Mouse (Mus musculus): Measurements from ENCODE around the gene Rbbp4. TPM values are rescaled to one million over a fixed set of nuclear protein-coding genes. Genes with fewer than 3 reads are reported as not detected.
A peak's percentile ranks its signal among the peaks of the same experiment; 100 is the strongest.

The Rbbp4 gene
- polyA plus RNA-seq, 1 experiment = 51.5 TPM

GRCm38 (mm10) chr4:129334677-129335215 lies 424 bp downstream of the Rbbp4 start:
- Histone ChIP-seq H3K27me3 (ENCODE audit: control insufficient read depth, insufficient read depth, low read length) (no peaks in the 10 kb centered on the region), H3K36me3 (ENCODE audit: control insufficient read depth, insufficient read depth, low read length) (peaks cover 3% of the 10 kb centered on the region), H3K4me3 (ENCODE audit: control insufficient read depth, low read depth, low read length) (peak overlapping the region; percentile 88), H3K4me1 (ENCODE audit: control insufficient read depth, insufficient read depth, low read length) (peaks cover 2% of the 10 kb centered on the region; the same call in 1 of the 2 replicates), H3K27ac (ENCODE audit: control insufficient read depth, insufficient read depth, low read depth, low read length) (peak overlapping the region; percentile 90)
- no peak for TF ChIP-seq POLR2A (IDR thresholded peaks at IDR 0.05; ENCODE audit: control insufficient read depth, low read depth, low read length)
- TF ChIP-seq CTCF (IDR thresholded peaks at IDR 0.05; ENCODE audit: control insufficient read depth, insufficient read depth, insufficient replicate concordance, low read depth, low read length) = no peak

- no peak for TF ChIP-seq POLR2A (IDR thresholded peaks at IDR 0.05; ENCODE audit: control insufficient read depth, low read depth, low read length)
- TF ChIP-seq CTCF (IDR thresholded peaks at IDR 0.05; ENCODE audit: control insufficient read depth, insufficient read depth, insufficient replicate concordance, low read depth, low read length) = no peak
- peaks cover 3% of the 10 kb centered on the region for H3K36me3 ChIP-seq (ENCODE audit: control insufficient read depth, insufficient read depth, low read length)
- no peaks in the 10 kb centered on the region for H3K27me3 ChIP-seq (ENCODE audit: control insufficient read depth, insufficient read depth, low read length)
- peak overlapping the region; percentile 23; the same call in 1 of the 2 replicates for H3K4me3 ChIP-seq (ENCODE audit: control insufficient read depth, low read depth, low read length)
- H3K27ac ChIP-seq (ENCODE audit: control insufficient read depth, insufficient read depth, low read depth, low read length) = no peak overlapping the region
- H3K4me1 ChIP-seq (ENCODE audit: control insufficient read depth, insufficient read depth, low read length) = peaks cover 2% of the 10 kb centered on the region; the same call in 1 of the 2 replicates
Measured at GRCm38 (mm10) chr4:129332846-129333245, 2.3 kb downstream of the Rbbp4 start.

DNA sequence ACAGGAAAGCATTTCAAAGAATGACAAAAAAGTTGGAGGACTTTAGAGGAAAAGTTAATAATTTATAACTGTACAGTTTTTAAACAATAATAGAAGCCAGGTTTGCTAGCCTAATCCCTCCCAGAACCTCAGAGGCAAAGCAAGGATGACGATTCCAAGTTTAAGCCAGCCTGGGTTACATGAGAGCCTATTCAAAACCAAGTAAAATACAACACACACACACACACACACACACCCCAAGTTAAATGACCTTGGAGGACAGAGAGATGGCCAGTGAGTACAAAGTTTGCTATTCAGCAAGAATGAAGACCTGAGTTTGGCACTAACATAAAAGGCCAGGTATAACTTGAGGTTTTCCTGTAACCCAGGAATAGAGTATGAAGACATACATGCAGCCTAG lies 9.0 kb downstream of the Rbbp4 start:
- no peaks in the 10 kb centered on the region for H3K27me3 ChIP-seq (ENCODE audit: control insufficient read depth, insufficient read depth, low read length)
- peaks cover 5% of the 10 kb centered on the region for H3K36me3 ChIP-seq (ENCODE audit: control insufficient read depth, insufficient read depth, low read length)
- no peaks in the 10 kb centered on the region for H3K4me1 ChIP-seq (ENCODE audit: control insufficient read depth, insufficient read depth, low read length)
- no peak overlapping the region for H3K4me3 ChIP-seq (ENCODE audit: control insufficient read depth, low read depth, low read length)
- no peak overlapping the region for H3K27ac ChIP-seq (ENCODE audit: control insufficient read depth, insufficient read depth, low read depth, low read length)
- TF ChIP-seq CTCF (IDR thresholded peaks at IDR 0.05; ENCODE audit: control insufficient read depth, insufficient read depth, insufficient replicate concordance, low read depth, low read length) = no peak

DNA sequence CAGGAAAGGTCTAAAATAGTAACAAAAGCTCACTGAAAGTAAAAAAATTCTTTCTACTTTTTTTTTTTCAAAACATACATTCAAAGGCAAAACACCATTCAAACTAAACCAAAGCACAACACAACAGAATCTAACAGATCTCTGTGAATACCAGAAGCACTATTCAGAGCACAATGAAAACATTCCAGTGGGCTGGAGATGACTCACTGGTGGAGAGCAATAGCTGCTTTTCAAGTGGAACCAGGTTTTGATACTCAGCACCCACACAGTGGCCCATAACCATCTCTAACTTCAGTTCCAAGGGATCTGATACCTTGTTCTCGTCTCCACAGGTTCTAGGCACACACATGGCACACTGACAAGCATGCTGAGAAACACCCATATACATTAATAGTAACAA lies 10.4 kb downstream of the Rbbp4 start:
- peaks cover 6% of the 10 kb centered on the region for H3K36me3 ChIP-seq (ENCODE audit: control insufficient read depth, insufficient read depth, low read length)
- no peak for TF ChIP-seq CTCF (IDR thresholded peaks at IDR 0.05; ENCODE audit: control insufficient read depth, insufficient read depth, insufficient replicate concordance, low read depth, low read length)
- no peaks in the 10 kb centered on the region for H3K27me3 ChIP-seq (ENCODE audit: control insufficient read depth, insufficient read depth, low read length)
- H3K4me3 ChIP-seq (ENCODE audit: control insufficient read depth, low read depth, low read length) = no peak overlapping the region
- no peak overlapping the region for H3K27ac ChIP-seq (ENCODE audit: control insufficient read depth, insufficient read depth, low read depth, low read length)
- no peaks in the 10 kb centered on the region for H3K4me1 ChIP-seq (ENCODE audit: control insufficient read depth, insufficient read depth, low read length)

DNA sequence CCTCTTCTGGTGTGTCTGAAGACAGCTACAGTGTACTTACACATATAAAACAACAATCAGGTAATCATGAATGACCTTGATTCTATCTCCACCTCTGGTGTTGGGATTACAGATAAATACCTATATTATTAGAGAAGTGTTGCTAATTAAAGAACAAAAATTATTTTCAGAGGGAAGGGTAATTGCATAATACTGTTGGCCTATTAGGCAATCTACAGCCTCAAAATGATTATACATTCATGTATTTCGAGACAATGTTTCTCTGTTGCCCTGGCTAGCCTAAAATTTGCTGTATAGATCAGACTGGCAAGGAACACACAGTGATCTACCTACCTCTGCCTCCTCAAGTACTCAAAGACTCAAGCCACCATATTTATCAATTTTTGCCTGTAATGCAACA lies 11.7 kb downstream of the Rbbp4 start:
- Histone ChIP-seq H3K4me1 (ENCODE audit: control insufficient read depth, insufficient read depth, low read length) (no peaks in the 10 kb centered on the region), H3K4me3 (ENCODE audit: control insufficient read depth, low read depth, low read length) (no peak overlapping the region), H3K27me3 (ENCODE audit: control insufficient read depth, insufficient read depth, low read length) (no peaks in the 10 kb centered on the region), H3K27ac (ENCODE audit: control insufficient read depth, insufficient read depth, low read depth, low read length) (no peak overlapping the region), H3K36me3 (ENCODE audit: control insufficient read depth, insufficient read depth, low read length) (peaks cover 6% of the 10 kb centered on the region)
- TF ChIP-seq CTCF (IDR thresholded peaks at IDR 0.05; ENCODE audit: control insufficient read depth, insufficient read depth, insufficient replicate concordance, low read depth, low read length) (no peak), POLR2A (IDR thresholded peaks at IDR 0.05; ENCODE audit: control insufficient read depth, low read depth, low read length) (no peak)

GRCm38 (mm10) chr4:129322042-129322441 lies 13.1 kb downstream of the Rbbp4 start:
- no peaks in the 10 kb centered on the region for H3K27me3 ChIP-seq (ENCODE audit: control insufficient read depth, insufficient read depth, low read length)
- TF ChIP-seq CTCF (IDR thresholded peaks at IDR 0.05; ENCODE audit: control insufficient read depth, insufficient read depth, insufficient replicate concordance, low read depth, low read length) (no peak), POLR2A (IDR thresholded peaks at IDR 0.05; ENCODE audit: control insufficient read depth, low read depth, low read length) (no peak)
- no peak overlapping the region for H3K4me3 ChIP-seq (ENCODE audit: control insufficient read depth, low read depth, low read length)
- no peaks in the 10 kb centered on the region for H3K4me1 ChIP-seq (ENCODE audit: control insufficient read depth, insufficient read depth, low read length)
- H3K36me3 ChIP-seq (ENCODE audit: control insufficient read depth, insufficient read depth, low read length) = peaks cover 6% of the 10 kb centered on the region
- no peak overlapping the region for H3K27ac ChIP-seq (ENCODE audit: control insufficient read depth, insufficient read depth, low read depth, low read length)

DNA sequence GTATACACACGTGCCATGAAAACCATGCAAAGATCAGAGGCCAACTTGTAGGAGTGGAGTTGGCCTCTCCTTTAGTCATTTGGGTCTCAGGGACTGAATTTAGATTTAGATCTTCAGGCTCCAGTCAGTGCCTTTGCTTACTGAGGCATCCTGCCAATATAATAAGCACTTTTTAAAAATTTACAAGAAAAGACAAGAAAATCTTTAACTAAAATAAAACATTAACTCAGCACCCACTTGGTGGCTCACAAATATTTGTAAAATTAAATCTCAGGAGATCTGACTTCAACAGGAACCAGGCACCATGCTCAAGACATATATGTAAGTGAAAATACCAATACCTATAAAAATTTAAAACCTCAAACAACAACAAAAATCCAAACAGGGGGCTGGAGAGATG lies 14.3 kb downstream of the Rbbp4 start:
- TF ChIP-seq CTCF (IDR thresholded peaks at IDR 0.05; ENCODE audit: control insufficient read depth, insufficient read depth, insufficient replicate concordance, low read depth, low read length) (no peak), POLR2A (IDR thresholded peaks at IDR 0.05; ENCODE audit: control insufficient read depth, low read depth, low read length) (no peak)
- H3K4me1 ChIP-seq (ENCODE audit: control insufficient read depth, insufficient read depth, low read length) = no peaks in the 10 kb centered on the region
- H3K27me3 ChIP-seq (ENCODE audit: control insufficient read depth, insufficient read depth, low read length) = no peaks in the 10 kb centered on the region
- no peak overlapping the region for H3K27ac ChIP-seq (ENCODE audit: control insufficient read depth, insufficient read depth, low read depth, low read length)
- H3K36me3 ChIP-seq (ENCODE audit: control insufficient read depth, insufficient read depth, low read length) = peaks cover 4% of the 10 kb centered on the region; the same call in 1 of the 2 replicates
- no peak overlapping the region for H3K4me3 ChIP-seq (ENCODE audit: control insufficient read depth, low read depth, low read length)

DNA sequence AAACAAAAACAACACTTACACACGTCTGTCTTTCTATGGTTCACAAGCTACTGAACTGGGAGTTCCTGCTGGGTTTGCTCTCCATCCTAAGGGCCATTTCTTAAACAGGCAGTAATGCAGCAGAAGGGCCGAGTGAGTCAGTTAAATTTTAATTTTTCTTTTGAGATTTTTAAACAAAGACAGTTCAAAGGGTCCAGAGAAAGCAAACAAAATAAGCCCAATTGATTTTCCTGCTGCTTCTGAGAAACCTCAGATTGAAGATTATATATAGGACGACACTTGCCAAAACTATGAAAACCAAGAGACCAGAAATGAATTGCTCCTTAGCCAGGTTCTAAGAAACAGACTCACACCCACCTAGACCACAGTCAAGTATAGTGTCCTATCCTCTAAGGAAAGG lies 21.3 kb downstream of the Rbbp4 start:
- Histone ChIP-seq H3K36me3 (ENCODE audit: control insufficient read depth, insufficient read depth, low read length) (peaks cover 2% of the 10 kb centered on the region), H3K4me3 (ENCODE audit: control insufficient read depth, low read depth, low read length) (no peak overlapping the region)
- TF ChIP-seq CTCF (IDR thresholded peaks at IDR 0.05; ENCODE audit: control insufficient read depth, insufficient read depth, insufficient replicate concordance, low read depth, low read length) (no peak), POLR2A (IDR thresholded peaks at IDR 0.05; ENCODE audit: control insufficient read depth, low read depth, low read length) (no peak)

More for the DNA sequence above, 21.3 kb downstream of the Rbbp4 start:
- Histone ChIP-seq H3K27me3 (ENCODE audit: control insufficient read depth, insufficient read depth, low read length) (no peaks in the 10 kb centered on the region), H3K4me1 (ENCODE audit: control insufficient read depth, insufficient read depth, low read length) (no peaks in the 10 kb centered on the region), H3K27ac (ENCODE audit: control insufficient read depth, insufficient read depth, low read depth, low read length) (no peak overlapping the region)

Measured in testis, adult 2 months (tissue).